Mouse (Mus musculus): Measurements from ENCODE around the gene Meioc. TPM values are rescaled to one million over a fixed set of nuclear protein-coding genes. Genes with fewer than 3 reads are reported as not detected.

Gene Meioc
- polyA plus RNA-seq, 1 experiment from 2014 or later, result 0.22 TPM

DNA sequence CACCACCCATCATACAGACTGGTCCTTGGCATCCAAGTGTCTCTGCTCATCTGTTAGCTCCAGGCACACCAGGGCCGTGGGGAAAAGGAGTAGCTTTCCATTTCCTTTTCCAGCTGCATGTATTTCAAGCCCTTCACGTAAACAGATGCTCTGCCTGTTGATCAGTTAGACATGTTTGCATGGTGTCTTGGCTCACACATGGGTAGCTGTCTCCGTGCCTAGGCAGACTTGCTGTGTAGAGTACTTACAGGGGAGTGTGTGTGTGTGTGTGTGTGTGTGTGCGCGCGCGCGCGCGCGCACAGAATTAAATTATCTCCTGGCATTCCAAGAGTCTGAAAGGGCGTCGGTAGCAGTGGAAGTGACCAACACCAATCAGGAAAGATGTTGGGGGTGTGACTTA, 17.3 kb upstream of the Meioc start:
- H3K4me1 ChIP-seq (ENCODE audit: insufficient read depth), result no peaks in the 10 kb centered on the region
- no peak overlapping the region for H3K9ac ChIP-seq
- WGBS, result 58% methylated on average over 13 of the region's 13 CpGs
- H3K4me2 ChIP-seq, result no peak overlapping the region
- TF ChIP-seq CTCF (IDR thresholded peaks at IDR 0.05; ENCODE audit: low read depth), result no peak
- H3K36me3 ChIP-seq (ENCODE audit: insufficient read depth), result no peaks in the 10 kb centered on the region
- H3K9me3 ChIP-seq (ENCODE audit: low read depth, low read length), result no peaks in the 10 kb centered on the region
- H3K27me3 ChIP-seq (ENCODE audit: insufficient read depth, low read length), result no peaks in the 10 kb centered on the region
- DNase-seq (peak; percentile 67), ATAC-seq (ENCODE audit: insufficient read depth) (peak; percentile 73)
- no peak overlapping the region for H3K27ac ChIP-seq (ENCODE audit: low read depth)
- no peak overlapping the region for H3K4me3 ChIP-seq (ENCODE audit: low read depth, low read length)

DNA sequence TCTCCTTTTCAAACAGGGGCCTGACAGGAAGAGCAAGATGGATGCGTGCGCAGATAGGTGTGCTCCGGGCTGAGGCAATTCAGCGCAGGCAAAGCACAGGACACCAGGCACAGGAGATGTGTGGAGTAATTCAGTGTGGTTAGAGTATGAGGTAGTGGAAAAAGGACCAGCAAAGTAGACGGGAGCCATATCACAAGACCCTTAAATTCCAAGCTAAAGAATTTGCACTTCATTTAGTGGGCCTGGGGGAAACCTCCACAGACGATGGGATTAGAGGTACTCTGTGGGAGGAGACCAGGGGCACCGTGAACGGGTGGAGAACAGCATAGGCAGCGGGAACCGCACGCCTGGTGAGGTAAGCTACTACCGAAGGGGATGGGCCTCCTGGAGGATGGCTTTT, 15.6 kb upstream of the Meioc start:
- no peak overlapping the region for H3K27ac ChIP-seq (ENCODE audit: low read depth)
- H3K36me3 ChIP-seq (ENCODE audit: insufficient read depth), result no peaks in the 10 kb centered on the region
- H3K27me3 ChIP-seq (ENCODE audit: insufficient read depth, low read length), result no peaks in the 10 kb centered on the region
- H3K9ac ChIP-seq, result no peak overlapping the region
- H3K4me2 ChIP-seq, result no peak overlapping the region
- H3K4me1 ChIP-seq (ENCODE audit: insufficient read depth), result no peaks in the 10 kb centered on the region
- H3K9me3 ChIP-seq (ENCODE audit: low read depth, low read length), result no peaks in the 10 kb centered on the region
- 59% methylated on average over 12 of the region's 12 CpGs for whole genome bisulfite sequencing
- DNase-seq (no peak), ATAC-seq (ENCODE audit: insufficient read depth) (no peak)
- no peak for TF ChIP-seq CTCF (IDR thresholded peaks at IDR 0.05; ENCODE audit: low read depth)
- H3K4me3 ChIP-seq (ENCODE audit: low read depth, low read length), result no peak overlapping the region

DNA sequence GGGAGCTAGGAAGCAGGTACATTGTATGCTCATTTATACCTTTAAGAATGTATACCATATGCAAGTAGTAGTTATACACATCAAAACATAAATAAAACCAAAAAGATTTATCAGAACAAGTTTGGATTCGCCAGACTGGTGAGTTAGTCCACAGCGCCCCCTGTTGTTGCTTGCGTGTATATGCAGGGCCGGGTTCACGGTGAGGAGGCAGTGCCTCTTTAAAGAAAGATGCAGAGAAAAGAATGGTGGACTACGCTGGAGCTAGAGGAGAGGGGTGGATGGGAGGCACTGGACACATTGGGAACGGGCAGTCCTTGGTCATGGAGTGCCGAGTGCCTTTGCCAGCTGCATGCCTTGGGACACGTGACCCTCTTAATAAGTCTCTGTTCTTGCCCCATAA, 12.1 kb upstream of the Meioc start:
- Histone ChIP-seq H3K9ac (no peak overlapping the region), H3K36me3 (ENCODE audit: insufficient read depth) (no peaks in the 10 kb centered on the region), H3K4me1 (ENCODE audit: insufficient read depth) (no peaks in the 10 kb centered on the region), H3K9me3 (ENCODE audit: low read depth, low read length) (no peaks in the 10 kb centered on the region), H3K27me3 (ENCODE audit: insufficient read depth, low read length) (no peaks in the 10 kb centered on the region), H3K4me2 (no peak overlapping the region), H3K4me3 (ENCODE audit: low read depth, low read length) (no peak overlapping the region), H3K27ac (ENCODE audit: low read depth) (no peak overlapping the region)
- peak; percentile 98 for TF ChIP-seq CTCF (IDR thresholded peaks at IDR 0.05; ENCODE audit: low read depth)
- 4% methylated on average over 9 of the region's 9 CpGs for WGBS
- no peak for ATAC-seq (ENCODE audit: insufficient read depth)
- DNase-seq, result peak; percentile 94

DNA sequence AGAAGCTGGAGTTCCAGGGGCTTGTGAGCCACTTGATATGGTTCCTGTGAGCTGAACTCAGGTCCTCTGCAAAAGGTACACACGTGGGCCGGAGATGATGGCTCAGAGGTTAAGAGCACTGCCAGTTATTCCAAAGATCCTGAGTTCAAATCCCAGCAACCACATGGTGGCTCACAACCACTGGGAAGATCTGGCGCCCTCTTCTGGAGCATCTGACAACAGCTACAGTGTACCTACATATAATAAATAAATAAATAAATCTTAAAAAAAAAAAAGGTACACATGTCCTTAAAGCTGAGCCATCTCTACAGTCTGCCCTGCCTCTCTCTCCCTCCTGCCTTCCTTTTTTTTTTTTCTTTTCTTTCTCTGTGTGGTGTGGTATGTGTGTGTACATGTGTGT, 10.7 kb upstream of the Meioc start:
- Histone ChIP-seq H3K9ac (no peak overlapping the region), H3K36me3 (ENCODE audit: insufficient read depth) (no peaks in the 10 kb centered on the region), H3K4me2 (no peak overlapping the region), H3K4me3 (ENCODE audit: low read depth, low read length) (no peak overlapping the region), H3K4me1 (ENCODE audit: insufficient read depth) (no peaks in the 10 kb centered on the region), H3K9me3 (ENCODE audit: low read depth, low read length) (no peaks in the 10 kb centered on the region), H3K27ac (ENCODE audit: low read depth) (no peak overlapping the region), H3K27me3 (ENCODE audit: insufficient read depth, low read length) (no peaks in the 10 kb centered on the region)
- 70% methylated on average over 3 of the region's 3 CpGs for WGBS
- DNase-seq, result peak; percentile 59
- no peak for ATAC-seq (ENCODE audit: insufficient read depth)
- peak; percentile 44; the same call in 1 of the 2 replicates for TF ChIP-seq CTCF (IDR thresholded peaks at IDR 0.05; ENCODE audit: low read depth)

DNA sequence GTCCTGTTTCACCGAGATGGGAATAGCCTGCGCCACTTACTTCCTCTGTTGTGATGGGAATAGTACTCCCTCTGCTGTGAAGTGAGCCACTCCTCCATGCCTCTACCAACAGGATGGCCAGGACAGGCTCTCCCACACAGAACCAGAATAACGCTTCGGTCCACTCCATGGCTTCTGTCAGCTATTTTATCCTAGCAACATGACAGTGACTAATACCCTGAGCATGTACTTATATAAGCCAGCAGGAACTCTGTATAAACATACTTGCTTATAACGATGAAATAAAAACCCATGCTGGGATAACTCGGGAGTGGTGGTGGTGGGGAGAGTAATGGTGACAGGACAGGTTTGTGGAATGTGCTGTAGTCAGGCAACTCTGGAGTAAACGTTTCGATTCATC, 7.6 kb upstream of the Meioc start:
- 36% methylated on average over 8 of the region's 8 CpGs for WGBS
- ATAC-seq (ENCODE audit: insufficient read depth), result no peak

DNA sequence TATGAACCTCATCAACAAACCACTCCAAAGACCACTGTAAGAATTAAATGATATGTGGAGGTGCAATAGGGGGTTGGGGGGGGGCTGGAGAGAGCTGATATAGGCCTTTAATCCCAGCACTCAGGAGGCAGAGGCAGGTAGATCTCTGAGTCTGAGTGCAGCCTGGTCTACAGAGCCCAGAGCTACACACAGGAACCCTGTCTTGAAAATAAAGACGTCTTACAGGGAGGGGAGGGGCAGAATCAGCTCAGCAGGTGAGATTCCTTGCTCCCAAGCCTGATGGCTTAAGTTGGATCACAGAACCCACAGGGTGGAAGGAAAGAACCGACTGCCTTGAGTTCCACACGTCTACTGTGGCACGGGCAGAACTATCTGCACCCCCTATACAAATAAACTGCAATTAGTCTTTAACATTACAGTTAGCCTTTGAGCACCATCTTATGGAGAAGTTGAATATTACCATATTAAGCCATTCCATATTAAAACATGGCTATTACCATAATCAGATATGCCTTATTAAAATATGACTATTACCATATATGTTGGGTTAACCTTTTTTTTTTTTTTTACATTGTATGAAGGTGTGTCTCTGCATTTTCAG, 7.1 kb upstream of the Meioc start:
- no peaks in the 10 kb centered on the region for H3K36me3 ChIP-seq (ENCODE audit: insufficient read depth)
- no peak overlapping the region for H3K4me3 ChIP-seq (ENCODE audit: low read depth, low read length)
- H3K27ac ChIP-seq (ENCODE audit: low read depth), result no peak overlapping the region
- H3K4me1 ChIP-seq (ENCODE audit: insufficient read depth), result no peaks in the 10 kb centered on the region
- ATAC-seq (ENCODE audit: insufficient read depth) (no peak; the same call in 1 of the 2 replicates), DNase-seq (peak; percentile 82)
- TF ChIP-seq CTCF (IDR thresholded peaks at IDR 0.05; ENCODE audit: low read depth), result peak; percentile 72
- no peaks in the 10 kb centered on the region for H3K9me3 ChIP-seq (ENCODE audit: low read depth, low read length)
- no peaks in the 10 kb centered on the region for H3K27me3 ChIP-seq (ENCODE audit: insufficient read depth, low read length)
- no peak overlapping the region for H3K9ac ChIP-seq
- H3K4me2 ChIP-seq, result no peak overlapping the region
- 8% methylated on average over 4 of the region's 4 CpGs for WGBS

More for the DNA sequence above, 7.6 kb upstream of the Meioc start:
- Histone ChIP-seq H3K4me3 (ENCODE audit: low read depth, low read length) (no peak overlapping the region), H3K4me1 (ENCODE audit: insufficient read depth) (no peaks in the 10 kb centered on the region), H3K36me3 (ENCODE audit: insufficient read depth) (no peaks in the 10 kb centered on the region), H3K4me2 (no peak overlapping the region), H3K9ac (no peak overlapping the region), H3K27ac (ENCODE audit: low read depth) (no peak overlapping the region), H3K9me3 (ENCODE audit: low read depth, low read length) (no peaks in the 10 kb centered on the region), H3K27me3 (ENCODE audit: insufficient read depth, low read length) (no peaks in the 10 kb centered on the region)
- TF ChIP-seq CTCF (IDR thresholded peaks at IDR 0.05; ENCODE audit: low read depth), result no peak
- no peak for DNase-seq

DNA sequence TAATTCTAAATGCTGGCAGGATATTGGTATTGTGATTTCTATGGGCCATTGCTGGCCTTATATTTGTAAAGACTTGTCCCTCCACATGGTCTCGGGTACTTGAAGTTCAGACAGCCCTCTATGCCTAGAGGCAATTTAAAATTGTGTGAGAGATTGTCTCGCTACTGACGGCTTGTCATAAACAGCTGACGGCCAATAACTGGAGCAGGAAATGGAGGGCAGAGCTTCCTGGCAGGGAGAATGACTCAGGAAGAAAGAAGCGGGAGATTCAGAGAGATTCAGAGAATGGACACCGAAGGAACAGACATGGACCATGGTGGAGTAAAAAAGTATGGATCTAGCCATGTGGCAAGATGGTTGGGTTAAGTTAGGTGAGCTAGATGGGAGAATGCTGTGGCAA, 6.6 kb upstream of the Meioc start:
- TF ChIP-seq CTCF (IDR thresholded peaks at IDR 0.05; ENCODE audit: low read depth), result no peak
- Histone ChIP-seq H3K4me2 (no peak overlapping the region), H3K4me1 (ENCODE audit: insufficient read depth) (no peaks in the 10 kb centered on the region), H3K9me3 (ENCODE audit: low read depth, low read length) (no peaks in the 10 kb centered on the region), H3K27ac (ENCODE audit: low read depth) (no peak overlapping the region), H3K9ac (no peak overlapping the region), H3K27me3 (ENCODE audit: insufficient read depth, low read length) (no peaks in the 10 kb centered on the region), H3K36me3 (ENCODE audit: insufficient read depth) (no peaks in the 10 kb centered on the region), H3K4me3 (ENCODE audit: low read depth, low read length) (no peak overlapping the region)
- DNase-seq (peak; percentile 21), ATAC-seq (ENCODE audit: insufficient read depth) (no peak)
- WGBS, result 42% methylated on average over 6 of the region's 6 CpGs

All from lung, embryonic 14.5 days (tissue).